Mouse (Mus musculus): ENCODE measurements at regions not wholly inside any gene's neighbourhood (a gene's known extent, or its start where the extent isn't known, plus 50 kb on each side); places are given as distances from the start of the nearest gene placed in this dataset.
A peak's percentile ranks its signal among the peaks of the same experiment; 100 is the strongest.

DNA sequence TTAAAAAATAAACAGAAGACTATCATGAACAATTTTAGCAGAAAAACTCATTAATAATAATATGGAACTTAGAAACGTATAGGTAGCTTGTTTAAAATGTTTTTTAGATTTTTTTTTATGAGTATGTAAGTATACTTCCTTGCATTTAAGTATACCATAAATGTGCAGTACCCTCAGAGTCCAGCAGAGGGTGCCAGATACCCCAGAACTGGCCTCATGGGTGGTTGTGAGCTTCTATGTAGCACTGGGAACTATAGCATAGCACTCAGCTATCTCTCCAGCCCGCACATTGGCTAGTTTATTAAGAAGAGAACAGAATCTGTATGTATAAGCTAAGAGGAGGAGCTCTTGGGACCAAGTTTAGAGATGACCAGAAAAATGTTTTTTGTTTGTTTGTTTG, 306.7 kb upstream of the Pdzrn3 start:
- TF ChIP-seq CTCF (IDR thresholded peaks at IDR 0.05; ENCODE audit: low read depth, low read length): peak; percentile 25; the same call in 1 of the 2 replicates
- no peak for TF ChIP-seq POLR2A (IDR thresholded peaks at IDR 0.05; ENCODE audit: extremely low read depth, insufficient read depth, low read length)
